Mouse (Mus musculus): ENCODE measurements at regions not wholly inside any gene's neighbourhood (a gene's known extent, or its start where the extent isn't known, plus 50 kb on each side); places are given as distances from the start of the nearest gene placed in this dataset.

GRCm38 (mm10) chr11:56932766-56933165 is 78.4 kb upstream of the Gria1 start:
- Histone ChIP-seq H3K79me2 (ENCODE audit: control insufficient read depth, insufficient read depth, low read length, poor library complexity) (no peaks in the 10 kb centered on the region), H3K27ac (ENCODE audit: control insufficient read depth, low read depth, low read length) (no peak overlapping the region), H3K9me3 (replicated peaks; ENCODE audit: insufficient read depth, low read length) (no peaks in the 10 kb centered on the region), H3K27me3 (ENCODE audit: control insufficient read depth in 1 of 2, insufficient read depth in 2 of 2, low read length in 2 of 2) (no peaks in the 10 kb centered on the region), H3K36me3 (ENCODE audit: control insufficient read depth in 1 of 2, insufficient read depth in 2 of 2, low read length in 2 of 2) (no peaks in the 10 kb centered on the region), H3K9ac (ENCODE audit: control insufficient read depth, low read depth, low read length, poor library complexity, severe bottlenecking) (no peak overlapping the region), H3K4me1 (ENCODE audit: control insufficient read depth in 1 of 2, insufficient read depth in 2 of 2, low read length in 2 of 2) (no peaks in the 10 kb centered on the region), H3K4me3 (ENCODE audit: control insufficient read depth in 1 of 2, insufficient read depth in 1 of 2, low read depth in 2 of 2, low read length in 2 of 2) (no peak overlapping the region)
- no peak for TF ChIP-seq ELF1 (IDR thresholded peaks at IDR 0.05; ENCODE audit: low read depth, low read length)
- no peak for TF ChIP-seq MXI1 (IDR thresholded peaks at IDR 0.05; ENCODE audit: low read depth, low read length)
- TF ChIP-seq SIN3A (IDR thresholded peaks at IDR 0.05; ENCODE audit: low read length): no peak
- no peak for TF ChIP-seq HCFC1 (IDR thresholded peaks at IDR 0.05; ENCODE audit: low read depth, low read length)
- DNase-seq (ENCODE audit: low read depth, low spot score): no peak

- Histone ChIP-seq H3K9ac (ENCODE audit: control insufficient read depth, low read depth, low read length, poor library complexity, severe bottlenecking) (no peak overlapping the region), H3K36me3 (ENCODE audit: control insufficient read depth in 1 of 2, insufficient read depth in 2 of 2, low read length in 2 of 2) (no peaks in the 10 kb centered on the region), H3K4me1 (ENCODE audit: control insufficient read depth in 1 of 2, insufficient read depth in 2 of 2, low read length in 2 of 2) (no peaks in the 10 kb centered on the region), H3K27me3 (ENCODE audit: control insufficient read depth in 1 of 2, insufficient read depth in 2 of 2, low read length in 2 of 2) (no peaks in the 10 kb centered on the region), H3K4me3 (ENCODE audit: control insufficient read depth in 1 of 2, insufficient read depth in 1 of 2, low read depth in 2 of 2, low read length in 2 of 2) (no peak overlapping the region), H3K9me3 (replicated peaks; ENCODE audit: insufficient read depth, low read length) (no peaks in the 10 kb centered on the region), H3K27ac (ENCODE audit: control insufficient read depth, low read depth, low read length) (no peak overlapping the region), H3K79me2 (ENCODE audit: control insufficient read depth, insufficient read depth, low read length, poor library complexity) (no peaks in the 10 kb centered on the region)
- no peak for DNase-seq (ENCODE audit: low read depth, low spot score)
- no peak for TF ChIP-seq MAZ (IDR thresholded peaks at IDR 0.05; ENCODE audit: low read depth, low read length)
These were observed 58.8 kb upstream of the Gria1 start for GRCm38 (mm10) chr11:56952357-56952756.

GRCm38 (mm10) chr11:56957824-56958223 is 53.4 kb upstream of the Gria1 start:
- no peak overlapping the region for H3K9ac ChIP-seq (ENCODE audit: control insufficient read depth, low read depth, low read length, poor library complexity, severe bottlenecking)
- no peaks in the 10 kb centered on the region for H3K79me2 ChIP-seq (ENCODE audit: control insufficient read depth, insufficient read depth, low read length, poor library complexity)
- no peaks in the 10 kb centered on the region for H3K27me3 ChIP-seq (ENCODE audit: control insufficient read depth in 1 of 2, insufficient read depth in 2 of 2, low read length in 2 of 2)
- no peak for DNase-seq (ENCODE audit: low read depth, low spot score)
- H3K4me1 ChIP-seq (ENCODE audit: control insufficient read depth in 1 of 2, insufficient read depth in 2 of 2, low read length in 2 of 2): no peaks in the 10 kb centered on the region
- no peak overlapping the region for H3K27ac ChIP-seq (ENCODE audit: control insufficient read depth, low read depth, low read length)
- H3K9me3 ChIP-seq (replicated peaks; ENCODE audit: insufficient read depth, low read length): no peaks in the 10 kb centered on the region
- no peak for TF ChIP-seq RCOR1 (IDR thresholded peaks at IDR 0.05; ENCODE audit: low read depth, low read length)
- no peak for TF ChIP-seq TCF12 (IDR thresholded peaks at IDR 0.05; ENCODE audit: low read depth, low read length)
- TF ChIP-seq BHLHE40 (IDR thresholded peaks at IDR 0.05; ENCODE audit: borderline replicate concordance, low read depth, low read length): no peak
- no peak for TF ChIP-seq MYC (IDR thresholded peaks at IDR 0.05; ENCODE audit: low read depth, low read length)
- TF ChIP-seq USF2 (IDR thresholded peaks at IDR 0.05; ENCODE audit: borderline replicate concordance in 1 of 2, insufficient read depth in 1 of 2, low read depth in 1 of 2, low read length in 2 of 2): no peak
- TF ChIP-seq ZMIZ1 (IDR thresholded peaks at IDR 0.05; ENCODE audit: low read depth, low read length): no peak
- TF ChIP-seq E2F4 (IDR thresholded peaks at IDR 0.05; ENCODE audit: borderline replicate concordance, low read depth, low read length): no peak
- TF ChIP-seq NRF1 (IDR thresholded peaks at IDR 0.05; ENCODE audit: insufficient read depth, low read depth, low read length, poor library complexity, severe bottlenecking): no peak
- TF ChIP-seq ELF1 (IDR thresholded peaks at IDR 0.05; ENCODE audit: low read depth, low read length): no peak
- TF ChIP-seq ZNF384 (IDR thresholded peaks at IDR 0.05; ENCODE audit: low read depth, low read length): no peak
- no peak for TF ChIP-seq MAFK (IDR thresholded peaks at IDR 0.05; ENCODE audit: borderline replicate concordance, low read depth, low read length)
- TF ChIP-seq MYB (IDR thresholded peaks at IDR 0.05; ENCODE audit: low read depth, low read length): no peak
- no peaks in the 10 kb centered on the region for H3K36me3 ChIP-seq (ENCODE audit: control insufficient read depth in 1 of 2, insufficient read depth in 2 of 2, low read length in 2 of 2)
- H3K4me3 ChIP-seq (ENCODE audit: control insufficient read depth in 1 of 2, insufficient read depth in 1 of 2, low read depth in 2 of 2, low read length in 2 of 2): no peak overlapping the region

Measured in MEL (cell line).